Mouse (Mus musculus): ENCODE results near the gene Mri1.

DNA sequence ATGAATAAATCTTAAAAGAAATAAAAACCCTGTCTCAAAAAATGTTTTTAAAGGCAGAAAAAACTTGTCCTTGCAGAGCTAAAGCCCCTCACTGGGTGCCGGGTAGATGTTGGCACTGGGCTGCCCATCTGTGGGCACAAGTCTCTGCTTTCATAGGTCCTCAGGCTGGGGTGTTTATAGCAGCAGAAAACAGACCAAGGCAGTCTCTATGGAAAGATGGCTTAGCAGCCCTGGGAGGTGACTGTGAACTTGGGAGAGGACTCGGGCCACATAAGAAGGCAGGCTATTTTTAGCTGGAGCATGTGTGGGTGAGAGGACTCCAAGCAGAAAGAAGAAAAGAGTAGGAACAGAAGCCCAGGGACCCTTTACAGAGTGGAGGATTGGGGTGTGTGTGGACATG lies 46.8 kb upstream of the Mri1 start:
- TF ChIP-seq CTCF (conservative IDR thresholded peaks at IDR 0.05; ENCODE audit: low read length) (no peak), POU5F1 (IDR thresholded peaks at IDR 0.05; ENCODE audit: borderline replicate concordance, low read length) (no peak)

Measured in E14TG2a.4 (cell line).